Mouse (Mus musculus): Measurements from ENCODE around the gene 6330403K07Rik. TPM values are rescaled to one million over a fixed set of nuclear protein-coding genes. Genes with fewer than 3 reads are reported as not detected.

Gene 6330403K07Rik
- polyA plus RNA-seq, 1 experiment from 2014 or later, result 665 TPM

Other genes with a start within 250 kb of the 6330403K07Rik start
- not detected in 2 replicates for gene Scimp, start 220.9 kb downstream of the 6330403K07Rik start, polyA plus RNA-seq (2015; fragmentation: Nextera tagmentation; extraction: Ambion mirVana)
- gene Rabep1, start 188.7 kb downstream of the 6330403K07Rik start, polyA plus RNA-seq (2015; fragmentation: Nextera tagmentation; extraction: Ambion mirVana), result 85.1 and 87.4 TPM in 2 replicates
- 148 and 149 TPM in 2 replicates for gene Nup88, start 63.5 kb downstream of the 6330403K07Rik start, polyA plus RNA-seq (2015; fragmentation: Nextera tagmentation; extraction: Ambion mirVana)
- 82.6 and 88.3 TPM in 2 replicates for gene Rpain, start 63.3 kb downstream of the 6330403K07Rik start, polyA plus RNA-seq (2015; fragmentation: Nextera tagmentation; extraction: Ambion mirVana)
- 208 TPM in 2 replicates for gene C1qbp, start 50.5 kb downstream of the 6330403K07Rik start, polyA plus RNA-seq (2015; fragmentation: Nextera tagmentation; extraction: Ambion mirVana)
- gene Dhx33, start 29.1 kb downstream of the 6330403K07Rik start, polyA plus RNA-seq (2015; fragmentation: Nextera tagmentation; extraction: Ambion mirVana), result 16.8 and 17.3 TPM in 2 replicates
- 39.4 and 40.5 TPM in 2 replicates for gene Mis12, start 13.9 kb downstream of the 6330403K07Rik start, polyA plus RNA-seq (2015; fragmentation: Nextera tagmentation; extraction: Ambion mirVana)
- 35.5 and 36.2 TPM in 2 replicates for gene Derl2, start 13.7 kb downstream of the 6330403K07Rik start, polyA plus RNA-seq (2015; fragmentation: Nextera tagmentation; extraction: Ambion mirVana)
- gene Nlrp1a, start 111.2 kb upstream of the 6330403K07Rik start, polyA plus RNA-seq (2015; fragmentation: Nextera tagmentation; extraction: Ambion mirVana), result not detected in 2 replicates
- gene Nlrp1b, start 197.2 kb upstream of the 6330403K07Rik start, polyA plus RNA-seq (2015; fragmentation: Nextera tagmentation; extraction: Ambion mirVana), result not detected in 2 replicates

All from forebrain, embryonic 15.5 days (tissue).